Mouse (Mus musculus) thymus, postnatal 36 days (tissue): Measurements from ENCODE around the gene Morn3.

Experiments used
- DNase-seq, 2 experiments: peaks; one replicate each; pipeline ENCODE4 v3.0.0; 2022; ENCODE audit warnings: mixed read lengths in 2 of 2

The Morn3 gene

DNA sequence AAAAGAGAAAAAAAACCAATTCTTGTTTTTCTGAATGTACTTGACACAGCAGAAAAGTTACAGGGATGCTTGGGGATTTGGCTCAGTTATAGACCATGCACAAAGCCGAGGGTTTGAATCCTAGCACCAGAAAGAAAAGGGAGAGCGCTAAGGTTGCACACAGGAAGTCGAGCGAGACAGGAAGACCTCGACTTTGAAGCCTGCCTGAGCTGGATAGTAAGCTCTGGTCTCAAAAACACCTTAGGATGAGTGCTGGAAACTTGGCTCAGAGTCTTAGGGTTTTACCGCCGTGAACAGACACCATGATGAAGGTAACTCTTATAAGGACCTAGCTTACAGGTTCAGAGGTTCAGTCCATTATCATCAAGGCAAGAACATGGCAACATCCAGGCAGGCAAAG is 25.4 kb downstream of the Morn3 start:
- no peak for DNase-seq

DNA sequence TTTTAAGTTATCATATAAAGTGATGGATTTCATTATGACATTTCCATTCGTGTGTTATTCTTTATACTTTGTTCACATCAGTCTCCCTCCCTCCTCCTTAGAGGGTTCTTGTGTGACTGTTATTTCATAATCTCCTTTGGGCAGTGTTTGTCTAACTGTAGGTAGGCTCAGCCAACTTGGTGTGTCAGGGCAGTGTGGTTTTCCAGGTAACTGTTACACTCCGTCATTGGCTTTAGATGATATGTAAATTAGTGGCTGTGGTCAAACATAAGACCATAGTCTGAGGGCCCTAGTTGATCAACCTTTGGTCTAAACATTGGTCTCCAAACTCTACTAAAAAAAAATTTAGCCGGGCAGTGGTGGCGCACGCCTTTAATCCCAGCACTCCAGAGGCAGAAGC is 26.4 kb downstream of the Morn3 start:
- DNase-seq, result no peak

- DNase-seq, result no peak
These were observed 27.3 kb downstream of the Morn3 start for GRCm38 (mm10) chr5:123019336-123020016.

GRCm38 (mm10) chr5:123017504-123017903 is 29.3 kb downstream of the Morn3 start:
- peak in 1 of 2 experiments; percentile 24 for DNase-seq

DNA sequence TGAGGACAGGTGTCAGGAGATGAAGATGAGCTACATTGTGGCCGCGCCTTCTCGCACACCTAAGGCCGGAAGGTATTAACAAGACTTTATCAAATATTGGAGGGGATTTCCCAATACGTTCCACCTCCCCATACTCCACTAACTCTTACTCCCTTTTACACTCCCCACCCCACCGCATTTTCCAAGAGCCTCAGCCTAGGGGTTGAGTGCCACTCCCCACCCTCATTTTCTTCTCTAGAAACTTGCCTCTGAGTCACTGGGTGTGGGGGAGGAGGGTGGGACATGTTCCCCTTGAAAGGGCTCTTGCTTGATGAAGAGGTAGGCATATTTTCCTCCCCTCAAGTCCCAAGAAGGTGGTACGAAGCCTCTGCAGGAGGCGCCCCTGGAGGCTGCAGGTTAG is 30.9 kb downstream of the Morn3 start:
- DNase-seq, result peak in 1 of 2 experiments; percentile 43

GRCm38 (mm10) chr5:123014753-123015701 is 31.8 kb downstream of the Morn3 start, which contains the start of gene Orai1:
Gene Orai1 (plus strand): TSS chr5:123015074.
- DNase-seq, result peak; percentile 99

- DNase-seq, result peak; percentile 58 to 63
These were observed 33.1 kb downstream of the Morn3 start for GRCm38 (mm10) chr5:123013599-123014315.

- DNase-seq, result no peak
These were observed 35.1 kb downstream of the Morn3 start for GRCm38 (mm10) chr5:123011705-123012104.

GRCm38 (mm10) chr5:123010806-123011205 is 36.0 kb downstream of the Morn3 start:
- DNase-seq, result peak in 1 of 2 experiments; percentile 27

GRCm38 (mm10) chr5:123009873-123010272 is 36.9 kb downstream of the Morn3 start:
- no peak for DNase-seq

DNA sequence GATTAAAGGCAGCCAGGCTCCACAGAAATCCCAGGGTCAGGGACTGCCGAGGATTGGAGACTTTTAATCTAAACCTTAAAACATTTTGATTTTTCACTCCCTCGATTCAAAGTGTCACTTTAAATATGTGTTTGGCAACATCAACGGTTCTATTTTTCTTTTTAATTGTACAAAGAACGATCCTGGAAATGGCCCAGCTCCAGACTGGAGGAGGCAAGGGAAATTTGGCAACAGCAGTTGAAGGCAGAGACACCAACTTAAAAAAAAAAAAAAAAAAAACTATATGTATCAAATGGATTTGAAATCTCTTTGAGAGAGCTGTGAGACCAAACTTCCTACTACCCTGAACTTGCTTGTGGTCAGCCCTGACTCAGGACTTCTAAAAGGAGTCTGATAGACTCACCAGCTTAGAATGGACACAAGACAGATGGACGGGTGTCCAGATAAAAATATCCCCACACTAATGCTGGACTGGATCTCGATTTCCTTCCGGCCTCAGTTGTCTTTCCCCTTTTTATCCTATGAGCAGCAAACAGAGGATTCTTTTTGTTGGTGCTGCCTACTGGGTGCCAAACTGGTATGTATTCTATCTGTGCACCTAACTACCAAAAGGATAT is 37.8 kb downstream of the Morn3 start:
- DNase-seq, result no peak

GRCm38 (mm10) chr5:123005716-123006592 is 40.9 kb downstream of the Morn3 start:
- DNase-seq, result no peak

DNA sequence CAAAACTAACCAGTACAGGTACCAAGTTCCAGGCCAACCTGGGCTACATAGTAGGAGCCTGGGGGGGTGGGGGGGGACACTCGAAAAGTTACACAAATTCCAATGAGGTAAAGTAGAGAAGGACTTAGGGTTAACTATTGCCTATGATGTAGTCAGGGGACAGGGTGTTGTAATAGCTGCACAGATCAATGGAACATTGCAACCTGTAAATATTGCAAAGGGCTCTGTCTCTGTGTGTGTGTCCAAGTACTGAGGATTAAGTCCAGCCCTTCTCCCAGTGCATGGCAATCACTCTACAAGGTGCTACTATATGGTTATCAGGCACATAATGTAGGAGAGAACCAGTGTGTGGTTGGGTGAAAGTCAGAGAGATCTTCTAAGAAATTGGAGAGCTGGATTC is 45.9 kb downstream of the Morn3 start:
- no peak for DNase-seq

DNA sequence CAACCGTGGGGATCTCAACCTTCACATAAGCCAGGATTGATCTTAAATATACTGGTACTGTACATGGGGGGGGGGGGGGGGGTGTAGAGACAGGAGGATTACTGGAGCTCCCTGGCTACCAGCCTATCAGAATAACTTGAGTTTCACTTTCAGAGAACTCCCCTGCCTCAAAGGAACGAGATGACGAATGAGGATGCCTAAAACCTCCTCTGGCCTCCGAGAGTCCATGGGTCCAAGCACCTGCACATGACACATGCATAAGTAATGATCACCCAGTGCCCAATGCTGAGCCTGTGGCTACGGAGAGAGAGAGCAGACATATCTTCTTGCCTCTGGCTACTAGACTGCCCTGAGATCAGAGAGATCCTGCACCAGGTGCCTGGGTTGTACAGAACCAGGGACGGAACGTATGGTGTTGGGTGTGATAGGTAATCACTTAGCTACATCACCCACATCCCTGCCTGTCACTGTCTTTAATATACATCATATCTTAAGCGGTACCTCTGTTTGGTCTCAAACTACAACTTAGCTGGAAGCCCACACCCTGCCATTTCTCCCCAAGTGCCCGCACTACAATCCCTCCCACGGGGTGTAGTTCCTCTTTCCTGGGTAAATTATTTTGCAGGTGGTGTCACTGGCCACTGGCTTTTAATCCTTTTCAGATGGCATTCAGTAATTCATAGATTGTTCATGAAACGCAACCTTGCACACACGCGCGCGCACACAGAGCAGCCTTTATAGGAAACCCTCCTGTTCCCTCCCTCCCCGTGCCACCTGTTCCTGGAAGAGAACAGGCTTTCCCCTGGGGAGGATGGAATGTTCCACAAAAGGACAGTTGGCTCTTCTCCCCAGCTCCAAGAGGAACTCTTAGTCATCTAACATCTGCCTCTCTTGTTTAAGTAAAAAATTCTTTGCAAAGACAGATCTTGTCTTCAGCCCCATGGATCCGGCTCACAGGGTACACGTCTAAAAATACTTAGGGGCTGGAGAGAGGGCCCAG is 49.3 kb downstream of the Morn3 start:
- no peak for DNase-seq

DNA sequence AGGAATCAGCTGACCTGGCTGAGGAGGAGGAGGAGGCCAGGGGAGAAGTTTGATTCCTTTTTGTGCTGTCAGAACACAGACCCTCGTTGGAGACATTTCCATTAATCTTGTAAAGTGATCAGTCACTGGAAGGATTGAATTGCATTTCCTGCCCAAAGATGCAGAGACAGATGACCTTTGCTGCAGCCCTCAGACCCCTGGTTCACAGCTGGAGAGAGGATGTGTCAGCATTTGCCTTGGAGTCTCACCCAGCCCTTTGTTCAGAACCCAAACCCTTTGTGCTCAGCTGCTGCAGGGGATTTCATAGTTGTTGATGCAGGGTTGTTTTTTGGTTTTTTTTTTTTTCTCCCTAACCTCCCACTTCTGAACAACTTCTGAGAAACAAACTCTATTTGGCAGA is 51.9 kb downstream of the Morn3 start:
- DNase-seq, result peak in 1 of 2 experiments; percentile 20

DNA sequence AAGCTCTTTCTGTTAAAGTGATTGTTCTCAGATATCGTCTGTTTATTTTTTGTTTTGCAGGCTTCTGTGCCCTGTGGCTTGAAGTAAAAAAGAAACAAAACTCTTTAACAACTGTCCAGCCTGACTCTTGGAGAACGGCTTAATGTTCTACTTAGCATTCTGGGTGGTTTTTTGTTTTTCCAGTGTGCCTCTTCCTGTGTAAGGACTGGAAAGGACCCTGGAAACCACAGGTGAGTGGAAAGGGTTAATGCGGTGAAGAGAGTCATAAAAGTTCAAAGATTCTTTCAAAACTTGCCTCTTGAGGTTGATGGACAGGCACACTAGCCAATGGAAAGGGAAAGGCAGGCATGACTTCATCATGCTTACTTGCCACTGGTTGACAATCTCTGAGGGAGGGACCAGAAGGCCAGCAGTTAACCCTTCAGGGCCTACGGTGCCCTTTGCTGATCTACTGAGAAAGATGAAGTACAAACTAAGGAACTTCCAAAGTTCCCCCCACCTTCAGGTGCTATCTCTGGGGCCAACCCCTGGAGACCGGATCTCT is 52.4 kb downstream of the Morn3 start:
- peak; percentile 92 to 93 for DNase-seq

DNA sequence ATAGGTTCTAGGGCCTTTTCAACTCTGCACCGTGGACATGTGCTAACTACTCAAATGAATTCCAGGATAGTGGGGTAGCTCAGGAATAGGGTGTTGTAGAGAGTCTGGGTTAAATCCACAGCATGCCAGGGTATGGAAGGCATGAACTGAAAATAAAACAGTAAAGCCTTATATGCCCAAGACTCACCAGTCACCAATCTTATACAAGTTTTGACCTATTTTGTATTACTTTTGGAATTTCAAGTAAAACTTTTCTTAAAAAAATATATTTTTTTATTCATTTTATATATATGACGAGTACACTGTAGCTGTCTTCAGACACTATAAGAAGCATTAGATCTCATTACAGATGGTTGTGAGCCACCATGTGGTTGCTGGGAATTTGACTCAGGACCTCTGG is 53.0 kb downstream of the Morn3 start:
- DNase-seq, result no peak

GRCm38 (mm10) chr5:122991350-122992004 is 55.3 kb downstream of the Morn3 start:
- DNase-seq, result no peak

DNA sequence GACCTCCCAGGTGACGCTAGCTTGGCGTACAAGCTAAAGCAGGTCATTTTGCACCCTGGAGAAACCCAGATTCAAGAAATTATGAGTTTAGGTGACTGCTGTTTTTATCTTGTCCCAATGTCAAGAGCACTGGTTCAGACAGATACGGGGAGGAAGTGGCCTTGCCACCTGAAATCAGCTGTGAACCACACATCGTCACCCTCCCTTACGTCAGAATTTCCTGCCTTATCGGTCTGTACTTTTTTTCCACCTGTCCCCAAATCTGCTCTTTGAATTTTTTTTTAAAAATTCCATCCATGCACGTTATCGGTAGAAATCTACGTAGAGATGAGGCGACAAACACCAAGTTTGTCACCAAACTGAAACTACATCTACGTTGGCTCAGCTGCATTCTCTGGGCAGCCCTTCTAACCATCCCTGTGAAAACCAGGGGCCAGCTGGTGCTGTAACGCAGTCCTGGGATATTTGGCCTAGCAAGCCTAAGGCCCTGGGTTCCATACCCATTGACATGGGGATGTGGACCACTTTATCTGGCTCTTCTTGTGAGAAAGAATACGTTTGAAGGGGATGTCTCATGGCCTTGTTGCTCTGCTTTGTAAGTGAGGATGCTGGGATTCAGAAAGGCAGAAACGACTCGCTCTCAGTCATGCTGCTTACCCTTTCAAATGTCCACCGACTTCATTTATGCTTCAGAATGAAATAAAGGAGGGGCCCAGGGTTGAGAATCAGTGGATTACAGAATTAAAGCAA is 56.2 kb downstream of the Morn3 start:
- peak; percentile 56 to 72 for DNase-seq
